22 mouse cellular contexts compared by ENCODE assay signal in the genomic region with DNA sequence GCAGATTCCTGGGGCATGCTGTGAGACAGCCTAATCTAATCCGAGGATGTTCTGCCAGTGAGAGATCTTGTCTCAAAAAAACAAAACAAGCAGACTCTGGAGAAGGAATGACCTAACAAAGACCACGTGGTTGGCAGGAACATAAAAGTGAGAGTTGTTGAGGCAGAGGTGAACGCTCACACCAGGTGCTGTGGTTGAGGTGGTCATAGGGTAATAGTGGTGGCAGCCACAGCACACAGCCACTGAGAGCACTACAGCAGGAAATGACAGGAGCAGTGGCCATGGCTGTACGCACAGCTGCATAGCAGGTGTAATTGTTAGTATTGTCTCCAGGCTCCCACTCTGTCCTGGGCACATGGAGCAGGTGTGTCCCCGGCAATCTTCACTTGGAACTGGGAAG. TPM values are rescaled to one million over a fixed set of nuclear protein-coding genes. Genes with fewer than 3 reads are reported as not detected.
DNase-seq lines count a peak whose midpoint lies in the region; ATAC-seq and TF ChIP-seq lines count a peak whose summit lies in the region.
"Had no signal": no experiment of that assay in that cellular context is flagged by ENCODE, and none has a peak within 500 bp of the region (broad histone marks: within the 10 kb centered on the region; RNA-seq: fewer than 3 reads in every experiment).

No protein-coding gene starts in this region.

- TF ChIP-seq RAD21 in CH12.LX (IDR thresholded peaks at IDR 0.05; ENCODE audit: low read depth, low read length), result no peak

- peak; percentile 57 for DNase-seq in thymus, postnatal 0 days (ENCODE audit: low spot score)
- no peak for DNase-seq in thymus, postnatal 14 days
- peak; percentile 49 for DNase-seq in CH12.LX (ENCODE audit: extremely low read depth)
- peak; percentile 63 for DNase-seq in splenic B cell, adult 2 months (ENCODE audit: low read depth, low spot score)
- no peak for DNase-seq in cerebellum, adult 18-20 months
- no peak for DNase-seq in left cerebral cortex, adult 2 months (ENCODE audit: extremely low spot score in 1 of 2, low spot score in 2 of 2)
- no peak for DNase-seq in kidney, adult 2 months
- DNase-seq: adrenal gland, postnatal 10 days; cerebellum, adult 11-12 months; cerebellum, adult 9-11 months; cerebellum, postnatal 36 days; gastrocnemius, postnatal 25 days; heart, adult 11 months; heart, postnatal 10 days; heart, postnatal 4 days had no signal

- intact Hi-C loops in left cerebral cortex, adult 2 months (cut with DNase I), result loop anchor here (5.0 kb wide), 1 partner anchor 39 kb away; no protein-coding TSS in a partner anchor

- peaks cover 11 to 31% of the 10 kb centered on the region in 2 experiments; a peak in 2 of 4 replicates for H3K4me1 ChIP-seq in CH12.LX (ENCODE audit: control insufficient read depth in 1 of 2, insufficient read depth in 2 of 2)
- H3K4me1 ChIP-seq in kidney, adult 2 months (ENCODE audit: control insufficient read depth, insufficient read depth, low read length), result no peaks in the 10 kb centered on the region
- H3K4me1 ChIP-seq: embryonic facial prominence, embryonic 13.5 days; forebrain, embryonic 12.5 days; heart, embryonic 10.5 days; hindbrain, embryonic 13.5 days had no signal

- TF ChIP-seq POLR2A in CH12.LX (IDR thresholded peaks at IDR 0.05; ENCODE audit: low read depth, low read length), result no peak
- TF ChIP-seq POLR2A in kidney, adult 2 months (IDR thresholded peaks at IDR 0.05; ENCODE audit: low read depth, low read length), result no peak

- 46% methylated on average over 5 of the region's 5 CpGs for WGBS in kidney, adult 2 months

- no peak for TF ChIP-seq CTCF in CH12.LX (conservative IDR thresholded peaks at IDR 0.05 in 1 of 2, IDR thresholded peaks at IDR 0.05 in 1 of 2; ENCODE audit: low read depth in 2 of 2, low read length in 2 of 2)
- TF ChIP-seq CTCF in left cerebral cortex, adult 2 months (IDR thresholded peaks at IDR 0.05), result no peak
- no peak for TF ChIP-seq CTCF in kidney, adult 2 months (conservative IDR thresholded peaks at IDR 0.05; ENCODE audit: insufficient read depth, insufficient read length, low read depth, low read length)

- no peak for TF ChIP-seq EP300 in CH12.LX (IDR thresholded peaks at IDR 0.05; ENCODE audit: low read length)

- peaks cover 10% of the 10 kb centered on the region for H3K9me3 ChIP-seq in CH12.LX (replicated peaks; ENCODE audit: low read length)
- H3K9me3 ChIP-seq: embryonic facial prominence, embryonic 13.5 days; forebrain, embryonic 12.5 days; heart, embryonic 10.5 days; hindbrain, embryonic 13.5 days had no signal

- H3K27me3 ChIP-seq in CH12.LX (replicated peaks), result peaks cover 73% of the 10 kb centered on the region
- no peaks in the 10 kb centered on the region for H3K27me3 ChIP-seq in splenic B cell, adult 2 months (ENCODE audit: control insufficient read depth, insufficient read depth, low read length, poor library complexity, severe bottlenecking)
- no peaks in the 10 kb centered on the region for H3K27me3 ChIP-seq in kidney, adult 2 months (replicated peaks; ENCODE audit: control insufficient read depth, insufficient read depth, low read length)
- H3K27me3 ChIP-seq: embryonic facial prominence, embryonic 13.5 days; forebrain, embryonic 12.5 days had no signal

- H3K79me2 ChIP-seq in CH12.LX (replicated peaks; ENCODE audit: control insufficient read depth, extremely low read depth, insufficient read depth, poor library complexity, severe bottlenecking), result no peaks in the 10 kb centered on the region

- 0 out of 2 replicates have a peak, but pooled peaks have one; percentile 22 for ATAC-seq in megakaryocyte, adult 5-6 weeks (ENCODE audit: poor library complexity, severe bottlenecking)
- ATAC-seq: forebrain, embryonic 16.5 days; hindbrain, postnatal 0 days had no signal

- H3K4me3 ChIP-seq in CH12.LX (replicated peaks in 1 of 3; ENCODE audit: low read depth in 2 of 3, low read length in 2 of 3, poor library complexity in 1 of 3), result no peak overlapping the region
- H3K4me3 ChIP-seq in left cerebral cortex, adult 2 months, result no peak overlapping the region
- H3K4me3 ChIP-seq in kidney, adult 2 months (ENCODE audit: insufficient read depth, low read depth, low read length), result no peak overlapping the region
- H3K4me3 ChIP-seq: embryonic facial prominence, embryonic 13.5 days; forebrain, embryonic 12.5 days; heart, embryonic 10.5 days; hindbrain, embryonic 13.5 days had no signal

- no peak overlapping the region for H3K9ac ChIP-seq in CH12.LX (ENCODE audit: insufficient read depth, low read depth)
- H3K9ac ChIP-seq: embryonic facial prominence, embryonic 13.5 days; forebrain, embryonic 12.5 days; hindbrain, embryonic 13.5 days had no signal

- no peak overlapping the region for H3K4me2 ChIP-seq in CH12.LX (ENCODE audit: insufficient read depth, low read depth, poor library complexity, severe bottlenecking)
- H3K4me2 ChIP-seq: embryonic facial prominence, embryonic 13.5 days; forebrain, embryonic 12.5 days; hindbrain, embryonic 13.5 days had no signal

- in situ Hi-C loops in CH12.LX (cut with MboI; ENCODE audit: low pct_ligation_motif_present, low pct_unique_long_range_greater_than_20kb, low sequenced_read_pairs), result loop anchor here (25.0 kb wide), 1 partner anchor 461 kb away; no protein-coding TSS in a partner anchor

- dilution Hi-C loops in CH12.LX (cut with MboI; ENCODE audit: extremely low pct_ligation_motif_present, extremely low pct_unique_long_range_greater_than_20kb, low sequenced_read_pairs), result no loop called here

- no peaks in the 10 kb centered on the region for H3K36me3 ChIP-seq in CH12.LX (replicated peaks in 1 of 2; ENCODE audit: control insufficient read depth in 1 of 2, insufficient read depth in 1 of 2, low read length in 1 of 2)
- H3K36me3 ChIP-seq in splenic B cell, adult 2 months (ENCODE audit: control insufficient read depth, insufficient read depth, low read length, poor library complexity, severe bottlenecking), result no peaks in the 10 kb centered on the region
- no peaks in the 10 kb centered on the region for H3K36me3 ChIP-seq in kidney, adult 2 months (ENCODE audit: control insufficient read depth, insufficient read depth, low read length)
- H3K36me3 ChIP-seq: embryonic facial prominence, embryonic 13.5 days; forebrain, embryonic 12.5 days; heart, embryonic 10.5 days; hindbrain, embryonic 13.5 days had no signal

- no peak overlapping the region for H3K27ac ChIP-seq in CH12.LX (ENCODE audit: insufficient read depth, low read depth)
- no peak overlapping the region for H3K27ac ChIP-seq in left cerebral cortex, adult 2 months
- no peak overlapping the region for H3K27ac ChIP-seq in kidney, adult 2 months (ENCODE audit: insufficient read depth, low read depth, low read length)
- H3K27ac ChIP-seq: embryonic facial prominence, embryonic 13.5 days; forebrain, embryonic 12.5 days; heart, embryonic 10.5 days; hindbrain, embryonic 13.5 days; hindbrain, postnatal 0 days had no signal

TF ChIP-seq in CH12.LX, 34 proteins besides CTCF, POLR2A, EP300 and RAD21:
- TF ChIP-seq JUND (conservative IDR thresholded peaks at IDR 0.05; ENCODE audit: low read depth, low read length) (no peak), UBTF (IDR thresholded peaks at IDR 0.05; ENCODE audit: low read depth, low read length) (no peak), BHLHE40 (IDR thresholded peaks at IDR 0.05; ENCODE audit: low read depth, low read length) (peak; percentile 26; the same call in 1 of the 2 replicates), IRF4 (IDR thresholded peaks at IDR 0.05; ENCODE audit: low read depth, low read length) (no peak), KAT2A (IDR thresholded peaks at IDR 0.05; ENCODE audit: insufficient replicate concordance, low read length) (no peak), NELFE (IDR thresholded peaks at IDR 0.05; ENCODE audit: low read depth, low read length) (no peak), TCF12 (IDR thresholded peaks at IDR 0.05; ENCODE audit: low read depth, low read length) (peak; percentile 68), E2F4 (IDR thresholded peaks at IDR 0.05; ENCODE audit: insufficient replicate concordance, low read depth, low read length) (no peak), ZC3H11A (IDR thresholded peaks at IDR 0.05; ENCODE audit: low read depth, low read length) (no peak), HCFC1 (IDR thresholded peaks at IDR 0.05; ENCODE audit: low read depth, low read length) (no peak), MAX (IDR thresholded peaks at IDR 0.05; ENCODE audit: low read length) (peak; percentile 87), MAFK (IDR thresholded peaks at IDR 0.05; ENCODE audit: insufficient replicate concordance, low read length) (peak; percentile 57; the same call in 1 of the 2 replicates), NRF1 (IDR thresholded peaks at IDR 0.05; ENCODE audit: low read depth, low read length) (no peak), ZNF384 (IDR thresholded peaks at IDR 0.05; ENCODE audit: low read depth, low read length) (no peak), JUN (IDR thresholded peaks at IDR 0.05; ENCODE audit: insufficient read depth, low read depth, low read length) (no peak), MAZ (IDR thresholded peaks at IDR 0.05; ENCODE audit: low read depth, low read length) (no peak)
TF ChIP-seq in CH12.LX: peak in this region for 4.

RNA-seq across cellular contexts. Expression of gene Hck, which starts 17.6 kb away (rescaled TPM):
- polyA plus RNA-seq in thymus, postnatal 0 days (2015; fragmentation: Nextera tagmentation; extraction: Ambion mirVana), result 5.8 and 7.3 TPM in 2 replicates
- total RNA-seq in CH12.LX (2012; rRNA removed) (0.08 and 0.17 TPM in 2 replicates), CH12.LX (2014; rRNA removed) (0.68 and 0.78 TPM in 2 replicates)
- 0.60 and 0.63 TPM in 2 replicates for polyA plus RNA-seq in CH12.LX (2012; ENCODE audit: insufficient read length, low read depth)
- 207 and 212 TPM in 2 replicates for total RNA-seq in megakaryocyte, adult 5-6 weeks (2015)
- total RNA-seq in megakaryocyte, adult 5-6 weeks (2017), result 279 and 282 TPM in 2 replicates
- 1 to 10 TPM; 2.0 to 2.1 TPM for total RNA-seq in left cerebral cortex, adult 2 months (2021)
- polyA plus RNA-seq in kidney, adult 2 months (2012; rRNA removed), result 2.9 and 4.4 TPM in 2 replicates

RNA-seq across cellular contexts. Expression of gene Tm9sf4, which starts 35.2 kb away (rescaled TPM):
- 32.4 and 34.9 TPM in 2 replicates for polyA plus RNA-seq in thymus, postnatal 0 days (2015; fragmentation: Nextera tagmentation; extraction: Ambion mirVana)
- total RNA-seq in CH12.LX (2012; rRNA removed) (29.0 and 30.4 TPM in 2 replicates), CH12.LX (2014; rRNA removed) (13.3 and 13.6 TPM in 2 replicates)
- polyA plus RNA-seq in CH12.LX (2012; ENCODE audit: insufficient read length, low read depth), result 43.0 and 51.1 TPM in 2 replicates
- 50.1 and 56.9 TPM in 2 replicates for total RNA-seq in megakaryocyte, adult 5-6 weeks (2015)
- 78.7 and 85.5 TPM in 2 replicates for total RNA-seq in megakaryocyte, adult 5-6 weeks (2017)
- total RNA-seq in left cerebral cortex, adult 2 months (2021), result 100 to 1,000 TPM; 112 to 118 TPM
- polyA plus RNA-seq in kidney, adult 2 months (2012; rRNA removed), result 46.0 and 49.5 TPM in 2 replicates

Comparison
In these comparisons a context has a peak if more than half of its experiments do, and no peak if none do; other contexts are left out.
1. DNase-seq: peak in thymus, postnatal 0 days (single experiment), CH12.LX (single experiment) and splenic B cell, adult 2 months (single experiment); none in thymus, postnatal 14 days (single experiment), cerebellum, adult 18-20 months (0 of 2), left cerebral cortex, adult 2 months (0 of 2) and kidney, adult 2 months (single experiment).
2. RNA of gene Hck, which starts 17.6 kb away (total RNA-seq): 207 to 282 TPM in megakaryocyte, adult 5-6 weeks; 2.0 to 2.1 TPM in left cerebral cortex, adult 2 months and 0.08 to 0.78 TPM in CH12.LX; every median in the first group is over 10 times any median in the second.